Mouse (Mus musculus) thymus, adult 2 months (tissue): ENCODE results near the gene Actbl2. TPM values are rescaled to one million over a fixed set of nuclear protein-coding genes. Genes with fewer than 3 reads are reported as not detected.

Experiments used
- DNase-seq: peaks from one replicate; pipeline ENCODE4 v3.0.0; 2021
- H3K27ac ChIP-seq: fragments of 200-500 bp; 2 replicates; pipeline ENCODE4 v1.5.1; 2012; ENCODE audit warnings: low read length, control low read depth; ENCODE audit not compliant: control insufficient read depth, insufficient read depth
- H3K27me3 ChIP-seq: fragments of 200-500 bp; 2 replicates; pipeline ENCODE4 v1.6.1; 2012; ENCODE audit warnings: mild to moderate bottlenecking, low read length, moderate library complexity, mixed read lengths; ENCODE audit not compliant: control insufficient read depth, insufficient read depth
- H3K36me3 ChIP-seq: fragments of 200-500 bp; 2 replicates; pipeline ENCODE4 v1.6.1; 2012; ENCODE audit warnings: mild to moderate bottlenecking, low read length, moderate library complexity; ENCODE audit not compliant: control insufficient read depth, insufficient read depth
- H3K4me1 ChIP-seq: fragments of 200-500 bp; replicated peaks from 2 replicates; pipeline ENCODE4 v1.6.1; 2012; ENCODE audit warnings: low read length; ENCODE audit not compliant: control insufficient read depth, insufficient read depth
- H3K4me3 ChIP-seq: fragments of 200-500 bp; 2 replicates; pipeline ENCODE4 v1.5.1; 2012; ENCODE audit warnings: mild to moderate bottlenecking, low read length, control low read depth, moderate library complexity; ENCODE audit not compliant: control insufficient read depth, insufficient read depth
- CTCF ChIP-seq: fragments of 200-500 bp; IDR thresholded peaks from 2 replicates; pipeline ENCODE4 v1.5.1; 2012; ENCODE audit warnings: mild to moderate bottlenecking, control low read depth, low read length, moderate library complexity, borderline replicate concordance; ENCODE audit not compliant: control insufficient read depth, poor library complexity, insufficient read depth; ENCODE audit errors: extremely low read depth
- POLR2A ChIP-seq: fragments of 200-500 bp; IDR thresholded peaks from 2 replicates; pipeline ENCODE4 v1.6.1; 2012; ENCODE audit warnings: mild to moderate bottlenecking, low read length, control low read depth, moderate library complexity; ENCODE audit not compliant: control insufficient read depth, poor library complexity, insufficient read depth; ENCODE audit errors: extremely low read depth
- WGBS: fragments of 180-500 bp; shearing (Covaris S2); methylation state at CpG from one replicate; pipeline ENCODE4 v1.1.7; 2018; 5-methylcytosine and 5-hydroxymethylcytosine counted together
- polyA plus RNA-seq: library from polyadenylated mRNA; depleted of rRNA; stranded (reverse); fragments of >200 nt; gene quantifications from 2 replicates; pipeline ENCODE4 v1.2.3, GENCODE M21; 2012

Gene Actbl2
- polyA plus RNA-seq, 1 experiment, result not detected

DNA sequence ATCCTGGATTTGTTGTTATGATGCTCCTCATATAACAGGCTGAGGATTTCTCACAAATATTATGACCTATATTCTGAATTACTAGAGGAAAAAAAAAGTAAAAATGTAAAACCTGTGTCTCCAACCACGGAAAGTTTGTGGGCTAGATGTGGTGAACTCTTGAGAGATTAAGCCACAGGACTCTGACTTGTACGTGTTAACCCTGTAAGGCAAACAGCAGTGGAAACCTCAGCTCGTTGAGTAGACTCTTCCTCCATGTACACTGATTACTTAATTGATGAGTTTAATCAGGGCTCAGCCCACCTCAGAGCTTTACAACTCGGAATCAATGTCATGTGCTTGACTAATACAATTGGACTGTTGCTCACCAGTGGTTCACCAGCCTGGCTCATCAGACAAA is 3.2 kb downstream of the Actbl2 start:
- TF ChIP-seq CTCF (no peak), POLR2A (no peak)
- Histone ChIP-seq H3K4me3 (no peak overlapping the region), H3K27me3 (no peaks in the 10 kb centered on the region), H3K36me3 (no peaks in the 10 kb centered on the region), H3K27ac (no peak overlapping the region), H3K4me1 (peaks cover 6% of the 10 kb centered on the region; the same call in 1 of the 2 replicates)
- 23% methylated on average over 4 of the region's 4 CpGs for WGBS
- DNase-seq, result no peak

DNA sequence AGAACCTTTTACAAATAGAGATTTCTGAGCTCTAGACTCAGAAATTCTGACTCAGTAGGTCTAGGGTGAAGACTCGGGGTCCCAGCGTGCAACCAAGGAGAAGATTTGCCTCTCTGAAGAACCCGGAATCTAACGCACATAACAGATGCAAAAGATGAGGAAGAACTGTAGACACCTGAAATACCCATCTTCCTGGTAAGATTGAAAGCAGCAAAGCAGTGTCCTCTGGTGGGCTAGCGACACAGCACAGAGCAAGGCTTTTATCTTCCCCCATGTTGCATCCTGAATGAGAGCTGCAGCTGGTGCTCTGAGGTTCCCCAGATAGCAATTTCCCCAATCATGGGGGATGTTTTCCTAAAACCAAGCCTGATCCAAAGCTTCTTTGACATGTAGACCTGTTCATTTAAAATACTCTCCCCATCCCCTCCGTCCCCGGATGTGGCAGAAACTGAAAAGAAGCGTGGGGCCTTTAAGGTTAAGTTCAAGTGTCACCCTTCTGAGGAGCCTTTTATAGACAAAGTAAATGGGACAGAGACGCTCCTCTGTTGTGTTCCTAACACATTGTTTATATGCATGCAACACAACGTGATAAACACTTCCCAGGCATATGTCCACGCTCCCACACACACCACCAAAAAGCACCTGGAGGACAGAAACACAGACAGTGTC is 3.7 kb downstream of the Actbl2 start:
- H3K36me3 ChIP-seq, result no peaks in the 10 kb centered on the region
- H3K27ac ChIP-seq, result no peak overlapping the region
- DNase-seq, result no peak
- peaks cover 6% of the 10 kb centered on the region; the same call in 1 of the 2 replicates for H3K4me1 ChIP-seq
- H3K4me3 ChIP-seq, result no peak overlapping the region
- TF ChIP-seq CTCF, result no peak
- no peak for TF ChIP-seq POLR2A
- no peaks in the 10 kb centered on the region for H3K27me3 ChIP-seq
- 69% methylated on average over 11 of the region's 11 CpGs for WGBS

DNA sequence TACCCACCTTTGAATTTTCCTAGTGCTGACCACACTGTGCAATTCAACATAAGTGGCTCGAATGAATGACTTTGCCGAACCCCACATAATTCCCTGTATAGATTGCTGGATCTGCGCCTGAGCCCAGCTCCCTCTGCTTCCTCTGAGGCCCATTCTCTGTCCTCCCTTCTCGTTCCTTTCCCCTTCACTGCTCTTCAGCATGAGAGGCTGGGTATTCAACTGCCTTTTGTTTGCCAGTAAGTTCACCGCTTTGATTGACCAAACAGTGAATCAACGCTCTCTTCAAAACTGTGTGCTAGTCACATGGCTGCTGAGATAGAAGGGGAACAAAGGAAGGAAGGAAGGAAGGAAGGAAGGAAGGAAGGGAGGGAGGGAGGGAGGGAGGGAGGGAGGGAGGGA is 4.3 kb downstream of the Actbl2 start:
- no peak for TF ChIP-seq CTCF
- TF ChIP-seq POLR2A, result no peak
- H3K4me3 ChIP-seq, result no peak overlapping the region
- H3K27me3 ChIP-seq, result no peaks in the 10 kb centered on the region
- DNase-seq, result no peak
- no peak overlapping the region for H3K27ac ChIP-seq
- peaks cover 6% of the 10 kb centered on the region; the same call in 1 of the 2 replicates for H3K4me1 ChIP-seq
- no peaks in the 10 kb centered on the region for H3K36me3 ChIP-seq
- 89% methylated on average over 6 of the region's 6 CpGs for WGBS

DNA sequence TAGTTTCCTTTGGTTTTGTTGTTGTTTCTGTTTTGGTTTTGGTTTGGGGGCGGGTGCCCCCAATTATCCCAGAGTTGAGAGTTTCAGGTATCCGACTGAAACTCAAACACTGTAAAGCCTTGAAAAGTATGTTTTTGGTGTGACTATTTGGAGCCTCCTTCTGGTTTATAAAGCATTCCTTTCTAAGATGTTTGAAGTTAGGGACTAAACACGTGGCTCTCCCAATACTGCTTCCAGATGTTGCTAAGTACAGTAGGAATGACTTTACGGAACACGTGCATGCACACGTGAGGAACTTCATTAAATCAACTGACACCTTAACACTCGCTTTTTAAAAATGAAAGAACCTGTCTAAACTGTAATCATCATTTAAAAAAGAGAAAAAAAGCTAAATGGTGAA is 4.9 kb downstream of the Actbl2 start:
- H3K27ac ChIP-seq, result no peak overlapping the region
- H3K27me3 ChIP-seq, result no peaks in the 10 kb centered on the region
- DNase-seq, result no peak
- TF ChIP-seq POLR2A (no peak), CTCF (no peak)
- 93% methylated on average over 7 of the region's 7 CpGs for WGBS
- peaks cover 6% of the 10 kb centered on the region; the same call in 1 of the 2 replicates for H3K4me1 ChIP-seq
- no peak overlapping the region for H3K4me3 ChIP-seq
- no peaks in the 10 kb centered on the region for H3K36me3 ChIP-seq

DNA sequence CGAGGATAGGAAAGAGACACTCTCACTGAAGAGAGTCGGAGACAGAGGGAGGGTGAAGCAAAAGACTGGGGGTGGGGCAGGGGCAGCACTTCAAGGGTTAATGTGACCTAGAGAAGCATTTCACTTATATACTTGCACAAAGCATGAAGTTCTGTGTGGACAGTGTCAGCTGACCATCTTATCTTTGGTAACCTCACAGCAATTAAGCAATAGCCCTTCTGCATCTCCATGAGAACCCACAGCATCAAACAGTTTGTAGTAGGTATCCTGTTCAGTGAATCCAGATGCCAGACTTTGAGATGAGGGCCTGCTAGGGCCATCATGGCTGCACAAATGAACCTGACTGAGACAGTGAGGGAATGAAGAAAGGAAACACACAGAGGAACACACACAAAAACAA is 8.4 kb downstream of the Actbl2 start:
- TF ChIP-seq POLR2A (no peak), CTCF (no peak)
- H3K4me3 ChIP-seq, result no peak overlapping the region
- H3K27ac ChIP-seq, result no peak overlapping the region
- peaks cover 8% of the 10 kb centered on the region for H3K4me1 ChIP-seq
- no peak for DNase-seq
- no peaks in the 10 kb centered on the region for H3K27me3 ChIP-seq
- WGBS, result 79% methylated on average over 2 of the region's 2 CpGs
- H3K36me3 ChIP-seq, result no peaks in the 10 kb centered on the region

DNA sequence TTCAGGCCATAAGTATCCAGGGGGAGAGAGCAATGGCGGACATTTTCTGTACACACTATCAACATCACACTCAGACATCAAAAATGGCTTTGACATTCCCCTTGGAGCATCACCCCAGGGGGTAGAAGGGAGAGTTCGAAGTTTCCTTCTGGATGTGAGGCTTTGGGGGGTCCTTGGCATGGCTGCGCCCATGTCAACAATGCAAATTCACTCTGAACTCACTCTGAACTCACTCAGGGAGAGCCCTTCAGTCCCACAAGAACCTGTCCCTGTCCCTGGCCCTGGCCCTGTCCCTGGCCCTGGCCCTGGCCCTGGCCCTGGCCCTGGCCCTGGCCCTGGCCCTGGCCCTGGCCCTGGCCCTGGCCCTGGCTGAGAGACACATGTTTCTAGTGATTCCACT is 8.9 kb downstream of the Actbl2 start:
- DNase-seq, result no peak
- 99% methylated on average over 3 of the region's 3 CpGs for WGBS
- Histone ChIP-seq H3K27me3 (no peaks in the 10 kb centered on the region), H3K4me1 (peaks cover 6% of the 10 kb centered on the region), H3K4me3 (no peak overlapping the region), H3K27ac (no peak overlapping the region), H3K36me3 (no peaks in the 10 kb centered on the region)
- TF ChIP-seq CTCF (no peak), POLR2A (no peak)

DNA sequence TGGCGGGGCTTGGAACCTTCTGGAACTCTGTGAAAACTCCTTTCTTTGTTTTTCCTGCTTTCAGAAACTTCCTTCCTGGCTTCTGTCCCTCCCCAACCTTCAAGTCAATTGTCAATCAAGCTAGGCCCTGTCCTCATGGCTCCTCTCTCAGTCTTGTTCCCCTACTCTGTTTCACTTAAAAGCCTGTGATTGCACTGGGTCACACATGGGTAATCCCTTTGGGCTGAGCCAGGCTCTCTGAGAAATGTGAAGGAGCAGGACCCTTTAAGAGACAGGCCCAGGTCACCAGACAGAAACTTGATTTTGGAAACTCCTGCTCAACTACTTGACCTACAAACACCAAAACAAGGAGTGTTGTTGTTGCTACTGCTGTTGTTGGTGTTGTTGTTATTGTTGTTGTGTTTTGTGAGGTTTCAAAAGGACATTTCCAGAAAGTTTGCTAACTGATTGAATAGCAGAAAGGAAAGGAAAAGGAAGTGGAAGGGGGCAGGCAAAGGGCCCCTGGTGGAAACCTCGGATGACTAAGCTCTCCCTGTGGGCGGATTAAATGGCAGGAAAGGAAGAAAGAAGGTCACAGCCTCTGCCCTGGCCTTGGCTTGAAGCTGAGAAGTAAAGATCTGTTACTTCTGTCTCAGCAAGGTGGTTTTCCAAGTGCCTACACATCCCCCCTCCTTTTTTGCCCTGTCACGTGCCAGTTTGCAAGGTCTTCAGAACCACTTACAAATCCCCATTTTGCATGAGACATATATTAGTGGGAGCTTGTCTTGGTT is 10.6 kb downstream of the Actbl2 start:
- Histone ChIP-seq H3K27ac (no peak overlapping the region), H3K36me3 (no peaks in the 10 kb centered on the region), H3K27me3 (no peaks in the 10 kb centered on the region), H3K4me3 (no peak overlapping the region), H3K4me1 (peaks cover 3% of the 10 kb centered on the region)
- WGBS, result 47% methylated on average over 4 of the region's 4 CpGs
- TF ChIP-seq POLR2A, result no peak
- TF ChIP-seq CTCF, result no peak
- DNase-seq, result no peak
